Mouse (Mus musculus): ENCODE results near the gene Lat2.
"Not testable (repeated sequence)": the region's sequence is repeated elsewhere in the genome, so short reads cannot be mapped to it uniquely, and the experiment has no call there.

The Lat2 gene

GRCm38 (mm10) chr5:134614802-134615201, at the start of gene Lat2:
TSS of gene Lat2 (minus strand) at chr5:134615025.
- peak; percentile 45 for DNase-seq (ENCODE audit: low read depth)

GRCm38 (mm10) chr5:134656708-134657107, 41.9 kb upstream of the Lat2 start:
- no peak for DNase-seq (ENCODE audit: low read depth)

DNA sequence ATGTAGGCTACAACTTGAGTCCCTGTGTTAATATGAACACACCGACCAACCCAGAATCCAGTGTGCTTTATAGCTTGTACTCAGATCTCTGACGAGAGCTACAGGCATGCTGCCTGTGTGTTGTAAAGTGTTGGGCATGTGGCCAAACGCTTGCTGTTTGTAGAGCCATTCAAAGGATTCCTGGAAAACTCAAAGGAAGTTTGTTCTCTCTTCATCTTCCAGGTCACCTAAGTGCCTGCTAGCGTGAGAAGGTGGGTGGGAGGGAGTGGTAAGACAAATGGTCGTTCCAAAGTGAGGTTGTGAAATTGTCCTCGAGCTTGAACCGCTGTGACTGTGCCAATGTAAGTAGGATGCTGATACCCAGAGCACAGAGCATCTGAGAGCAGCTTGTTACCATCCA, 37.2 kb upstream of the Lat2 start:
- DNase-seq (ENCODE audit: low read depth), result no peak

DNA sequence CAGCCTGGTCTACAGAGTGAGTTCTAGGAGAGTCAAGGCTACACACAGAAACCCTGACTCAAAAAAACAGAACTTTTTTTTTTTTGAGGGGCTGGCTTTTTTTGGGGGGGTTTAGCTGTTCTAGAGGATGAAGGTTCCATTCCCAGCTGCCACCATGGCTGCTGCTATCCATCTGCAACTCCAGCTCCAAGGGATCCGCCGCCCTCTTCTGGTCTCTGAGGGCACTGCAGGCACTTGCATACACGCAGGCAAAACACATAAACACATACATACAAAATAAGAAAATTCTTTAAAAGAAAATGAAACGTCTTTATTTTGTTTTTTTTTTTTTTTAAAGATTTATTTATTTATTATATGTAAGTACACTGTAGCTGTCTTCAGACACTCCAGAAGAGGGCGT, 36.1 kb upstream of the Lat2 start:
- DNase-seq (ENCODE audit: low read depth), result peak; percentile 76

DNA sequence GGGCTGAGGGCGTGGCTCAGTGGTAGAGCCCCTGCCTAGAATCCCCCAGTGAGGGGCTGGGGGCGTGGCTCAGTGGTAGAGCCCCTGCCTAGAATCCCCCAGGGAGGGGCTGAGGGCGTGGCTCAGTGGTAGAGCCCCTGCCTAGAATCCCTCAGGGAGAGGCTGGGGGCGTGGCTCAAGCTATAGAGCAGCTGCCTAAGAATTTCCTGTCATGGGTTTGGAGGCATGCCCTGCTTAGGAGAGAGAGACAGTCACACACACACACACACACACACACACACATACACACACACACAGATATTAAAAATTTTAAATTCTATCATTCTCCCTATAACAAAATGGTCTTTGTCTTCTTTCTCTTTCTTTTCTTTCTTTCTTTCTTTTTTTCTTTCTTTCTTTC, 34.2 kb upstream of the Lat2 start:
- DNase-seq (ENCODE audit: low read depth), result not testable (repeated sequence)

- DNase-seq (ENCODE audit: low read depth), result no peak
These were observed 32.6 kb upstream of the Lat2 start for GRCm38 (mm10) chr5:134647394-134647793.

GRCm38 (mm10) chr5:134646461-134646860, 31.6 kb upstream of the Lat2 start:
- no peak for DNase-seq (ENCODE audit: low read depth)

DNA sequence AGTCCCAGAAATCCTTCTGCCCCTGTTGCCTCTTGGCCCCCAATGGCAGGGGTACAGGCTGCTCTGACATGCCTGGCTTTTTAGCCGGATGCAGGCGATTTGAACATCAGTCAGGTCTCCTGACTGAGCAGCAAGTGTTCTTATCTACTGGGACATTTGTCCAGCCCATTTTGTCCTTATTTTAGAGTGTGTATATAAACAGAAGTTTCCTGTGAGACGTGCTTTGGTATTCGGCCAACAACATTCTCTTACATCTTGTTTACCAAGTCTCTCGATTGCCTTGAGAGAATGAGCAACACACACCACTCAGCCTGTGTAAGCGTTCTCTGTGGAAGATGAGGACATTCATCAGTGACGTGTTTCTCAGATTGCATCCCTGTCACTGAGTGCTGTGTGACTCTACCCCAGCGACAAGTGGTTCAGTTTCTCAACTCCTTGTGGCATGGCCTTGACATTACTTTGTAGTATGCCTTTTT, 29.9 kb upstream of the Lat2 start:
- no peak for DNase-seq (ENCODE audit: low read depth)

DNA sequence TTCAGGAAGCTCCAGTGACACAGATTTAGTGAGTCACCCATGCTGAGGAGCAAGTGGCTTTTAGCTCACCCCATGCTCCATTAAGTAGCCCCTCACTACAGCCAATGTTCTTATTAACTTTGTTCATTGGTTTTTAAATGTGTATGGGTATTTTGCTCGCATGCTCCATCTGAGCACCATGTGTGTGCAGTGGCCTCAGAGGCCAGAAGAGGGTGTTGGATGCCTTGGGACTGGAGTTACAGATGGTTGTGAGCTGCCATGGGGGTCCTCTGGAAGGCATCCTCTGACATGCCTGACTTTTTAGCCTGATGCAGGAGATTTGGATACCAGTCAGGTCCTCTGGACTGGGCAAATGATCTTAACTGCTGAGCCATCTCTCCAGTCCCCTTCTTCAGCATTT, 29.3 kb upstream of the Lat2 start:
- DNase-seq (ENCODE audit: low read depth), result no peak

- no peak for DNase-seq (ENCODE audit: low read depth)
These were observed 25.5 kb upstream of the Lat2 start for GRCm38 (mm10) chr5:134640371-134640770.

- DNase-seq (ENCODE audit: low read depth), result peak; percentile 97
These were observed 24.5 kb upstream of the Lat2 start, which contains the start of gene Eif4h for GRCm38 (mm10) chr5:134639269-134639682. TSS of gene Eif4h (minus strand) at chr5:134639490.

GRCm38 (mm10) chr5:134638461-134639268, 23.8 kb upstream of the Lat2 start:
- no peak for DNase-seq (ENCODE audit: low read depth)

- DNase-seq (ENCODE audit: low read depth), result peak; percentile 40
These were observed 23.1 kb upstream of the Lat2 start for GRCm38 (mm10) chr5:134637820-134638367.

- DNase-seq (ENCODE audit: low read depth), result no peak
These were observed 18.0 kb upstream of the Lat2 start for GRCm38 (mm10) chr5:134632841-134633240.

DNA sequence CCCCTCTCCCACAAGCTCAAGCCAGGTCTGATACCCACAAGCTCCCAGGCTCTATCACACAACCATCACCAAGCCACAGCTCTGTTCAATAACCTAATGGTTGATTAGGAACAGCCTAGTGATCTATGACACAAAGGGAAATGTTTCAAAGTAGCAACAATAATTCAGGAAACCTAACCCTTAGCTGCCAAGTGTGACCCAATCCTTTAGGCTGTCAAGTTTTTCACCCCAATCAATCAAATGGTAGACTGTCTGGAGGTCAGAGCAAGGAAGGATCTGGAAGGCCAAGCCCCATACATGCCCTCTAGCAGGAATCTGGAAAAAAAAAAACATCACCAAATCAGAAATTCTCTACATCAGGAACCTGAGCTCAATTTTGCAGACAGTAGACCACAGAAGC, 16.0 kb upstream of the Lat2 start:
- DNase-seq (ENCODE audit: low read depth), result no peak

- DNase-seq (ENCODE audit: low read depth), result no peak
These were observed 14.7 kb upstream of the Lat2 start for GRCm38 (mm10) chr5:134629508-134629907.

DNA sequence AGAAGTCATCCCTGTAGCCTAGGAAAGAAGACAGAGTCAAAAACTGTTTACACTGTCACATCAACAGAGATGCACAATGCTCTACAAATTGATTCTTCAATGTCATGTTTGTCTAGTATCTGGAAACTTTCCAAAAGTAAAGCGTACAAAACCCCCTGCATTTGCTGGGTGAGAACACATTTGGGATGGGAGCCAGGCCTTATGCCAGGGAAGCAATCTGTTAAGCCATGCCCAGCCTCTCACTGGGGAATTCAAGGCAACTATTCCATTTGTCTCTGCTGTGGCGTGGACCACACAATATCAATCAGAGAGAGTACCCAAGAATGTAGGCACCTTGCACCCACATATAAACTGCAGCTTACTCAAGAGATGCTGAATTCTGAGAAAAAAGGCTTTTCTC, 7.2 kb upstream of the Lat2 start:
- no peak for DNase-seq (ENCODE audit: low read depth)

GRCm38 (mm10) chr5:134621099-134621640, 6.3 kb upstream of the Lat2 start:
- DNase-seq (ENCODE audit: low read depth), result no peak

DNA sequence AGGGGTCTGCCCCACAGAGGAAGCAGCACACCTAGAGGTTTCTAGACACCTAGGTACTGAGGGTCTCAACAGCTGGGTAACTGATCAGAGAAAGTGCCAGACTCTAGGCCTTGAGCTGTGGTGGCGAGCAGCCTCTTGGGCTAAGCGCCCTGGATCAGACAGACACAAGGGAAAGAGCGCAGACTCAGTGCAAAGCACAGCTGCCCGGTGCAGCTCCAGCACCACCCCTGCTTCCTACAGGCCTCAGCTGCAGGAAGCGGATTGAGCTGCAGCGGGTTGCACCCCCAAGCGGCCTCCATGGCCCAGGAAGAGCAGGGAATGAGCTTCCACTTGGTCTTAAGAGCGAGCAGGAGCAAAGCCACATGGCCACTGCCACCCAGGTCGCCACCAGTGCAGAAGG, 5.6 kb upstream of the Lat2 start:
- DNase-seq (ENCODE audit: low read depth), result no peak

GRCm38 (mm10) chr5:134617071-134617470, 2.2 kb upstream of the Lat2 start:
- DNase-seq (ENCODE audit: low read depth), result peak; percentile 70

- no peak for DNase-seq (ENCODE audit: low read depth)
These were observed 955 bp upstream of the Lat2 start for GRCm38 (mm10) chr5:134615780-134616179.

DNA sequence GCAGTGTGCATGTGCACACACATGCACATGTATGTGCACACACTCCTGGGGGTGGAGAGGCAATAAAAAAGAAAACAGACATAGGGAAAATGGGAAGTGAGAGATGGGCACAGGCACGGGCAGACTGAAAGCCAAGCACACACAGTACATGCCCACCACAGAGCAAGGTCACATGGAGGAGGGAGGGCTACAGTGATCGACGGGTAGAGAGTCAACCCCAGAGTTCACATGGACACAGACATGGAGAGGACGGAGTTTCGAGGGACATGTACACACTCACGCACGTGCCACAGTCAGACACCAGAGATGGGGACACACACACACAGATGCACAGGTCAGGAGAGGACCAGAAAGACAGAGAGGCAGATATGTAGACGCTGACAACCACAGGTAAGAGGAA, 555 bp upstream of the Lat2 start:
- no peak for DNase-seq (ENCODE audit: low read depth)

GRCm38 (mm10) chr5:134614296-134614695, 529 bp downstream of the Lat2 start:
- no peak for DNase-seq (ENCODE audit: low read depth)
